Mouse (Mus musculus) cerebral cortex, adult 2 months (tissue): ENCODE data around the gene Copz1.

Experiments used
- WGBS: fragments of 180-500 bp; shearing (Covaris S2); methylation state at CpG from one replicate; pipeline ENCODE4 v1.1.7; 2018; 5-methylcytosine and 5-hydroxymethylcytosine counted together

The Copz1 gene

DNA sequence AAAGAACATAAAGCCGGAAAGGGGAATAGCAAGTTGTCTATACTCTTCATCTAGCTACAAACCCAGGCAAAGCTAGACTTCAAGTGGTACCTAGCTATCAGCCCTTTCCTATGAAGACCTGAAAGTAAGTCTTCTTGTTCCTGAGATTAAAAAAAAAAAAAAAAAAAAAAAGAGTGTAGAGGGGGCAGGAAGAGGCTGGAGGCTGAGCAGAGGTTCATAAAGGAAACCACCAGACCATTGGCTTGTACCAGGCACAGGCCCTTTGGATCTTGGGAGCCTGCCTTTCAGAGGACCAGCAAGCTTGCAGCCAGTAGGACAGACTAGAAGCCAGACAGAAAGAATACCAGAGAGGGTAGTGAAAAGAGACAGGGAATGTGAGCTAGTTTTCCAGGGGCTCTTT is 19.2 kb upstream of the Copz1 start:
- 95% methylated on average over 1 of the region's 1 CpGs for WGBS

DNA sequence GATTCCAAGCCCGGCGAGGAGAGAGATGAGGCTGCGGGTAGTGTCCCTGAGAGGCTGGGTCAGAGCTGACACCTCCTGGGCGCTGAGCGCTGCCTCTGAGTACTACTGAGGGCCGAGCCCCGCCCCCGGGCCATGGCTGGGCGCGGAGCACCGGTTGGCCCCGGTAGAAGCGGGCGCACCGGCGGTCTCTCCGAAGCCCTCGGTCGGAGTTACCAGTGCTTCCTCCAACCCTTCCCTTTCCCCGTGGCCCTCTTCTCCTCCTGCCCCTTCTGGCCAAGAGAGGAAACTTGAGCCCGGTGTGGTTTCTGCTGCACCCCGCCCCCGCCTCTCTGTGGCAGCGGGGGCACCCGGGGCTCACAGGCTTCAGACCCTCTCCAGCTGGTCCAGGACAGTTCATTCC is 17.3 kb upstream of the Copz1 start:
- 2% methylated on average over 25 of the region's 25 CpGs for WGBS

DNA sequence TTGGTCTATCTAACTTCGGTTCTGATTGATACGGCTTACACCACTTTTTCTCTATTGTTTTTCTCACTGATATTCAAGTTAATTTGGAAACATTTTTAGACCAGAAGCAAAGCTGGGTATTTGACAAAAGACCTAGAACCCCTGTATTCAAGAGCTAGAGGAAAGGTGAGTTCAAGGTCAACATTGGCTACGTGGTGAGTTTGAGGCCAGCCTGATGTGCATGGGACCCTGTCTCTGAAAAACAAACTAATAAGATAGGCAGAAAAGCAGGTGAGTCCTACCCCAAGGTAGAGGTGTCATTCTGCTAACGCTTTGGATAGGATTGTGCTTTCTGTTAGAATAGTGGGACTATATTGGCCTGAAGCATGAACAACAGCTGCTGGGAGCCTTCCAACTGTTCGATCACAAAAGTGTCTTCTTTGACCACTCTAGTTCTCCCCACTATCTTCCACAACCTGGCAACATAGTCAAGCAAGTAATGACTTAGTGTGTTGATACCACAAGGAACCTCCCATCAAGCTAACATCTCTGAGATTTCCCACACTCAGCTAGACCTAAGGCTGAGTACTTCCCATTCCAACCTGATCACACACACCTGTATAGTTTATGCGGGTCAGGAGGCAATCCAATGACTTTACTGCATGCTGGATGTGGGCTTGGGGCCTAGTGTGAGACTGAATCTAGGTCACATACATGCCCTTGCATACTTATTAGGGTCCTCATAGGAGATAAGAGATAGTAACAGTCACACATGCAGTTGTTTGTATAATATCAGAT is 16.1 kb upstream of the Copz1 start:
- WGBS: 97% methylated on average over 6 of the region's 6 CpGs

DNA sequence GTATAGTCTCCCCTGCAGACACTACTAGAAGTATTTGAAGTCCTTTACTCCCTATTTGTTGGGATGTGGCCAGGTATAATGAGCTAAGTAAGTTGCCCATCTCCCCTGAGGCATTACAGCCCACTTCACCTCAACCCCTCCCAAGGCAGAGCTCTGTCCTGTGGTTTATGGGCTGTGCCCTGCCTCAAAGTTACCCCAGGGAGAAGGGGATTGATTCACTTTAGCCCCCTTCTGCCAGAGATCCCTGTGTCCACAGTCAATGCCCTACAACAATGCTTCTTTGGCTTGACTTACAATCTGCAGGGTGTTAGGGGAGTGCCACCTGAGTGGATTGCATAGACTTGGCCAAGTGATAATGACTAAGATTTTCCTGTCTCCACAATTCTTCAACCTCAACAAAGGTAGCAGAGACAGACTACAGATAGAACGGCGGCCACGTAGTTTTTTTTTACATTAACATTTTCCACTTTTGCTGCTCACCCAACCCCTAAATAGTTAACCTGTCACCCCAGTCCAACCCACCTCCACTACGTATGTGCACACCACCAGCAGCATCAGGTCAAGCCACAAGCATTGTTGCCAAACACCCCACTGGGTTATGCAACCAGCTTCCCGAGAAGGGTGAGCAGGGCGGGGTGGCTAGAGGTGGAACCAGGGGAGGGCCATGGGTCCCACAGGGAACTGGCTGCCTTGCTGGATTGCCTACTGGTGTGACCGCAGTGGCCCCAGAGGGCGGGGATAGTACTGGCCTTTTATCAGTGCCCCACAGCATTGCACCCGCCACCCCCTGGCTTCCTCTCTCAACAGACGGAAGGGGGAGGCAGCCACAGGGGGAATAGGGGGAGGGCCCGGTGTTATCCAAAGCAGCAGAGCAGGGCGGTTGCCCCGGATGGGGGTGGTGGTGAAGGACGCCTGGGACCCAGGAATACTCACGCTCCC is 14.5 kb upstream of the Copz1 start, which contains the start of gene Nfe2:
Nfe2 (minus strand) TSS at position 614 of the 939 bp plus-strand sequence.
- 25% methylated on average over 15 of the region's 15 CpGs for WGBS

DNA sequence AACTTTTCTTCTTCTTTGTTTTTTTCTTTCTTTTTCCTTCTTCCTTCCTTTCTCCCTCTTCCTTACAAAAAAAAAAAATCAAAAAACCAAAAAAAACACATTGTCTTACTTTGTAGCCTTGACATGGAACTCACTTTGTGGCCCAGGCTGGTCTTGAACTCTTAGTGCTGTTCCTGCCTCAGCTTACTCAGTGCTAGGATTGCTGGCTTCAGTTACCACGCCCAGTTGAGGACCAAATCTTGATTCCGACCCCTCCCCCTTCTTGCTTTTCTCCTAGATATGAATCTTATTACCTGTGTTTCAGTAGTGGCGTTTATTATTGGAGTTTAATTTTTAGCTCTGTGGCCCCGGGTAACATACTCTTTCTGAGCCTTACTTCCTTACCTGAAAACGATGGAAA is 13.4 kb upstream of the Copz1 start:
- 90% methylated on average over 5 of the region's 5 CpGs for WGBS

DNA sequence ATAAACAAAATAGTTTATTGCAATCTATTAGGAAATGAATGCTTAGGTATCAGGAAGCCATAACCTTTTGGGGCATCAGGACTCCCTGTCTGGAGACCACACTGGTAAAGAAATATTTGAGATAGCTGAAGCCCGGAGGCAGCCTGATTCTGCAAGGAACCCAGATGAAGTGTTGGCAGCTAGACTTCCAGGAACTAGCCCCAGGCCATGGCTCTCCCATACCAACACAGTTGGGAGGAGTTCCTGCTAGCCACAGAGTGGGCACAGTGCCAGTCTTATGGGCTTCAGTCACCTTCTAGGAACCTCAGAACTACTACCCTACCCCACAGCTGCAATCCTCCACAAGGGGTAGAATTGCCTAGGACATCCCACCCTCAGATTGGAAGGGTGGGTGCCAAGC is 12.5 kb upstream of the Copz1 start:
- WGBS: 40% methylated on average over 1 of the region's 1 CpGs

DNA sequence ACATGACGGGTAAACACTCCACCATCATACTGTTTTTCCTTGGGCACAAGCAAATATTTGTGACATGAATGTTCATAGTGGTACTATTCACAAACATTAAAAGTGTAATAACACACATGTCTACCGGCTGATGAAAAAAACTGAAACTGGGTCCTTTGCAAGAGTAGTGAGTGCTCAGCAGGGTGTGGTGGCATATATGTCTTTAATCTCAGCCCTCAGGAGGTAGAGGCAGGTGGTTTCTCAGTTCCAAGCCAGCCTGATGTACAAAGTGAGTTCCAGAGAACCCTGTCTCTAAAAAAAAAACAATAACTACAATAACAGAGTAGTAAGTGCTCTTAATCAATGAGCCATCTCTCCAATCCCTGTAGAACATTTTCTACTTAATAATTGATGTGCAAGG is 7.7 kb upstream of the Copz1 start:
- 92% methylated on average over 2 of the region's 2 CpGs for WGBS

DNA sequence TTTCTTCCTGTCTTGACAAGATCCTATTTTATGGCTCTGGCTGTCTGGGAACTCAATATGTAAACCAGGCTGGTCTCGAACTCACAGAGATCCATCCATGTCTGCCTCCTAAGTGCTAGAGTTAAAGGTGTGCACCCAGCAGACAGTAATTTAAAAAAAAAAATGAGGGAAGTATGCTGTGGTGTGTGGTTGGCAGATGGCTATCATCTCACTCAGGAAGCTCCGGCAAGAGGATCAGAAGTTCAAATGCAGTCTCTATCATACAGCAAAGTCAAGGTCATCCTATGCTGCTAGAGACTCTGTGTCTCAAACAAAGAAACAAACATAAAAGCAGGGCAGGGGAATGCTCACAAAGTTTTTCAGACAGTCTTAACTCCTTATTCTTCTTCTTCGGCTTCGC is 3.6 kb upstream of the Copz1 start:
- WGBS: 86% methylated on average over 4 of the region's 4 CpGs

DNA sequence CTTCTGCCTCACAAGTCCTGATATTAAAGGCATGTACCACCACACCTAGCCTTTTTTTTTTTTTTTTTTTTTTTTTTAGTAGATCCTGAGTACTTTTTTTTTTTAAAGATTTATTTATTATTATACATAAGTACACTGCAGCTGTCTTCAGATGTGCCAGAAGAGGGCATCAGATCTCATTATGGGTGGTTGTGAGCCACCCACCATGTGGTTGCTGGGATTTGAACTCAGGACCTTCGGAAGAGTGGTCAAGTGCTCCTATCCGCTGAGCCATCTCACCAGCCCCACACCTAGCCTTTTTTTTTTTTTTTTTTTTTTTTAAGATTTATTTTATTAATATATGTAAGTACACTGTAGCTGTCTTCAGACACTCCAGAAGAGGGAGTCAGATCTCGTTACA is 3.4 kb downstream of the Copz1 start:
- WGBS: 93% methylated on average over 3 of the region's 3 CpGs

DNA sequence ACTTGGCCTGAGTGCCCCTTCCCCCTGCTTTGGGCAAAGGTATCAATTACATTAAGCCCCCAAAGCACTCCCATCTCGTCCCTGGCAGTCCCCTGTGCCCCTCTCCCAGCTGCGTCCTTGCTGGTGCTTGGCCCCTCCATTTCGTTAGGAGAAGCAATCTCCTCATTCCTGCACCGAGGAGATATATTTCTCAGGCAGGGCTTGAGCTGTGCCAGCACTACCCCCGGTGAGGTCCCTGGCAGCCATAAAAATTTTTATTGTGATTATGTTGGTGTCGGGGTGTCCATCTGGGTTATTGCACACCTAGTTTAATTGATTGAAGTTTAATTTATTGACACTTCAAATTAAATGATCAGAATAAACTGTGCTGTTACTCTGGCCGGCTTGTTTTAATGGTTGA is 5.4 kb downstream of the Copz1 start:
- whole genome bisulfite sequencing: 68% methylated on average over 7 of the region's 7 CpGs

DNA sequence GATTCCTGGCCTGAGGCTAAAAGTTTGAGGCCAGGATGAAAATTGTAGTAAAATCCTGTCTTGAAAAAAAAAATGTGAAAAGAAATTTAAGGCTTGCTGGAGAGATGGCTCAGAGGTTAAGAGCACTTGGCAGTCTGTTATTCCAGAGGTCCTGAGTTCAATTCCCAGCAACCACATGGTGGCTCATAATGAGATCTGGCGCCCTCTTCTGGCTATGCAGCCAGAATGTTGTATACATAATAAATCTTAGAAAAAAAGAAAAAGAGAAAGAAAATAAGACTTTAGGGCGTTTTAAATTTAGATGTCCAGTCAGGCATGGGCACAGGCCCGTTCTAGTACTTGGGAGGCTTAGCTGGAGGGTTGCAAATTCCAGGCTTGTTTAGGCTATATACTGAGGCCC is 7.2 kb downstream of the Copz1 start:
- WGBS: 49% methylated on average over 3 of the region's 3 CpGs

DNA sequence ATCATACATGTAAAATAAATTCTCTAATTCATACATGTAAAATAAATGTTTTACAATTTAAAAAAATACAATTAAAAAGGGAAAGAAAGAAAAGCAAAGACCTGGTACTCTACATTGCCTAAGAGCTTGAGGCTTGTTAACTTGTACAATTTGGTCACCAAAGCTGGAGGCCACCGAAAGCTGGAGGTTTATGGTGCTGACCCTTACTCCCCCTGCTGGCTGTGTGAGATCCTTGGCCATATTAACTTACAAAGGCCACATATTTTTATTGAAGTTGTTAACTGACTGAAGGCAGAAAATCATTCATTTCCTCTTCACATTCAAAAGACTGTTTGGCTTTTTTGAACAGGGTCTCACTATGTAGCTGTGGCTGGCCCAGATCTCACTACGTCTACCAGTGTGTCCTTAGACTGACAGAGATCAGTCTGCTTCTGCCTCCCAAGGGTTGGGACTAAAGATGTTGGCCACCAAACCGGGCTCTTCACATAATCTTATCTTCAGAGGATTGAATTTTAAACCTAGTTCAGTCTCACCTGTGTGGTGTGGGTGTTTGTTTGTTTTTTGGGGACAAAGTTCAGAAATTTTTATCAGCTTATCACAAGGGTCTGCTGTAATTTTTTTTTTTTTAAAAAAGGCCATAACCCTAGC is 8.4 kb downstream of the Copz1 start:
- 75% methylated on average over 3 of the region's 3 CpGs for WGBS

DNA sequence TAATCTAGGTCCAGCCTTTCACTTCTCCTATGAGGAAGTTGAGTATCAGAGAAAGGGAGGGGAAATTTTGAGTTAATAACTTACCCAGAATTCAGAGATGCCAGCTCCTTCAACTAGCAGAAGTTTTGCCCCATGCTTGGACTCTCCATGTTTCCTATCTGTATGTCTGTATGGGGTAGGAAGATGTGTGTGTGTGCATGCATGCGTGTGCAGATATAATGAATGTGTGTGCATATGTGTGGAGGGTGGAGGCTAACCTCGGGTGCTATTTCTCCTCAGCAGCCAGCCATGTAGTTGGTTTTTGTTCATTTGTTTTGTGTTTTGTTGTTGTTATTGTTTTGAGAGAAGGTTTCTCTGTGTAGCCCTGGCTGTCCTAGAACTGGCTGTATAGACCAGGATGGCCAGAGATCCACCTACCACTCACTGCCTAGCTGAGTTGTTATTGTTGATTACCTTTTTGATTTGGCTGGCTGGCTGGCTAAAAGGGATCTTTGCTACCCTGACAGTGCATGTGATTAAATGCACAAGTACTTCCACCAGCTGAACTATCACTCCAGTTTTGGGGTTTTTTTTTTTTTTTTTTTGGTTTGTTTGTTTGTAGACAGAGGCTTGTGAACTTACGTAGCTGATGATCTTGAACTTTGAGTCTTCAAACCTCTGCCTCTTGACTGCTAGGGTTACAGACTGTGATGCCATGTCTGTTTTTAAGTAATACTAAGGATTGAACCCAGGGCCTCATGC is 9.1 kb downstream of the Copz1 start:
- WGBS: 90% methylated on average over 3 of the region's 3 CpGs

DNA sequence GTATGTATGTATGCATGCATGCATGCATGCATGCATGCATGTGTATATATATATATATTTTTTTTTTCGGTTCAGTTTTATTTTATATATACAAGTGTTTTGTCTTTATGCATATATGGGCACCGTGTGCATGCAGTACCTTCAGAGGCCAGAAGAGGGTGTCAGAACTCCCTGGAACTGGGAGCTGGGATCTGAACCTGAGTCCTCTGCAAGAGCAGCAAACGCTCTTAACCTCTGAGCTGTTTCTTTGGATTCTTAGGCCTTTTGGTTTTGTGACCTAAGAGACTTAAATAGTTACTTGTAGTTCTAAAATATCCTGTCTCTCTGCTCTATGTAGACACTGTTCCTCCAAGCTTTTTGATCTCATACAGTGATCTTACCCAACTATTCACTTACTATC is 11.6 kb downstream of the Copz1 start:
- 59% methylated on average over 3 of the region's 3 CpGs for WGBS

DNA sequence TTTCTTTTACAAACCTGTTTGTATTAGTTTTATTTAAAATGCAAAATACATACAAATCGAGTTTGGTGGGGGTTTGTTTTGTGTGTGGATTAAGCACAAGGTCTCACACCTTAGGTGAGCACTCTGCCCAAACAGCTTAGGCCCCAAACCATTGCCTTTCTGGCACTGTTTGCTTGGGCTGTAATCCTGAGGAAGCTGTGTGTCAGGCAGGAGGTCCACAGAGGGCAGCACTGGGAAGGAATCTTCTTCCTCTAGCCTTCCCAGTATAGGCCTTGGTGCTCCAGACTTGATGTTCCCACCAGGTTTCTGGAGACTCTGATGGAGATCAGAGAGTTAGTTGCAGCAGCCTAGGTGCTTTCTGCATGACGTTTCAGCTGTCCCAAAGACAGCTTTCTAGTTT is 12.1 kb downstream of the Copz1 start:
- 44% methylated on average over 2 of the region's 2 CpGs for WGBS

DNA sequence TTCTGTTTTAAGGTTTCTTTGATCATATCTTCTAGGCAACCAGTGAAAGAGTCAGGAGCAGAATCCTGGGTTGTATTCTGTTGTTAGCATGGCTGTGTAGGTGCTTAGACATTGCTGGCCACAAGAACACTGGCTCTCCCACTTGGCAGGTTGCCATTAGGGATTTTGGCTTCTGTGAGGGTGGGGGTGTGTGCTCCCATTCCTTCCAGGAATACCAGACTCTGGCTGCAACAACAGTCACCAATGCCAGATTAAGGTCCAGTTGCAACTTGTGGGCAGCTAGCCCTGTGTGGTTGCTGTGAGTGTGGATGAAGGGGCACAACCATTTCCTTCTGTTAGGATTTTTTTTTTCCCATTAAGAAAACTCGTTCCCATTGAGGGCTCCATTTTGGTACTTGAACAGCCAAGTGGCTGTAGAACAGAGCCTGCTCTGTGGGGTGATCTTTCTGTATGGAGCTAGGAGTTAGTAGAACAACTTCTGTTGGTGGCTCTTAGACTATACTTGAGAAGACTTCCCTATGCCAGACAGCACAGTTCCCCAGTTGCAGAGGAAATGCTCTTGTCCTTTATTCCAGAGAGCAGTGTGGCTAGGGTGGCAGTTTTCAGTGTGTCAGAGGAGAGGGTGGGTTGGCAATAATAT is 13.4 kb downstream of the Copz1 start:
- 6% methylated on average over 1 of the region's 1 CpGs for WGBS

DNA sequence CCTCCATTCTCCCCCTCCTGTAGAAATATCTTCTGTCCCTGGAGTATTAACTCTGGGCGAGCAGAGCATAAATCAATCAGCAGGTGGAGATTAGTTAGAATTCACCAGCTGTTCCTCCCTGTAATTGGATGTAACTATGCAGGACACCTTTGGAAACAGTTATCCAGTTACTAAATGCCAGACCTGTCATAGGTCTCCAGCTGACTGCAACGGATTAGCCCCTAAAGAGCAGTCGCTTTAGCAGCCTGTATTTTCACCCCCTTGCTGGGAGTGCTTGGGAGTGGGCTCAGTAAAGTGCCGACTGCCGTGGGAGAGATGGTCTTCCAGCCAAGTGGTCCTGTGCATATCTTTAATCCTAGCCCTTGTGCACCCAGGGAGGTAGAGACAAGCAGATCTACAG is 17.1 kb downstream of the Copz1 start:
- 67% methylated on average over 5 of the region's 5 CpGs for WGBS

DNA sequence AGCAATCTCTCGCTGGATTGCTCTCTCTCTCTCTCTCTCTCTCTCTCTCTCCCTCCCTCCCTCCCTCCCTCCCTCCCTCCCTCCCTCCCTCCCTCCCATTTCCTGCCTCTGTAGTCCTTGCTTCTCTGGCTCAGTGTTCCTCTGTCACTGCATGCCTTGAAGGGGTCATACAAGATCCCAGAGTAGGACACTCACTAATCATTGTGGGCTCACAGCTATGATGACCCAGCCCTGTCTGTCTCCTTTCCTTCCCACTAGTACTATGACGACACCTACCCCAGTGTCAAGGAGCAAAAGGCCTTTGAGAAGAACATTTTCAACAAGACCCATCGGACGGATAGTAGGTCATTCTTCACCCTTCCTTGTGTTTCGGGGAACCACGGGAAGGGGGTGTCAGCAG is 17.9 kb downstream of the Copz1 start:
- 78% methylated on average over 6 of the region's 6 CpGs for WGBS

DNA sequence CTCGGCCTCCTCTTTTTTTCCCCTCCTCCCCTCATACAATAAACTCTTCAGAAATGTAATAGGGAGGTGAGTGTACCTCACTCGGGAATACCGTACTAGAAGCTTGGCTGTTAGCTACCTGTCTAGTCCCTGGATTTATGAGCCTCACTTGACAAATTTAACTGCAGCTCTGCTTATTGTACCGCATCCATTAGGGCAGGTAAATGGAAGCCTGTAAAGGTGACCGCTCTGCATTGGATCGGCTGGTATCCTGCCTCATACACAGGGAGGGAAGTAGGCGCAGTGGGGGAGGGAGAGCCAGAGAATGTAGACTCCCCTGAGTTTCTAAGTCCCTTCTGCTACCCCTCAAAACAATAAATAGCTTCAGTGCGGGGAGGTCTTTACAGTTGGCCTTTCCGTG is 18.3 kb downstream of the Copz1 start:
- WGBS: 93% methylated on average over 9 of the region's 9 CpGs

DNA sequence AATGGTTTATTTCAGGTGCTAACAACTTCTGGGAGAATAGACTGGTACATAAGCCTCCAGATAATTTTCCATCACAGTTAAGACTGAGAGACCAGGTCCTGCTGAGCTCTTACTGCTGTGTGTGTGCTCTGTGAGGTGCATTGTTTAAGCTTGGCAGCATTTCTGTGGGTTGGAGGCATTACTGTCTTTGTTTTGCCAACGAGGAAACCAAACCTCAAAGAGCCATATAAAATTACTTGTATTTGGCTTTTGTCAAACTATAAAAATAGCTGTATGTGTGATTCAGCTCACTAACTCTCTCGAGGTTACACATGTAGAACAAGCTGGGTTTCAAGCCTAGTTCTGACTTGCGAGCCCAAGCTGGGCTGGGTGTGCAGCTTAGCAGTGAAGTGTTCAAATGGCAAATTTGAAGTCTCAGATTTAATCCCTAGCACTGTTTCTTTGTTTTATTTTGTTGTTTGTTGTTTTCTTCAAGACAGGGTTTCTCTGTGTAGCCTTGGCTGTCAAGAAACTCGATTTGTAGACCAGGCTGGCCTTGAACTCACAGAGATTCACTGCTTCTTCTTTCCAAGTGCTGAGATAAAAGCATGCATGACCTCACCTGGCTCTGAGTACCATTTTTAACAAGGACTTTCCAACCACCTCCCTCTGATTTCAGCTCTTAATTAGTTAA is 20.3 kb downstream of the Copz1 start:
- WGBS: 36% methylated on average over 4 of the region's 4 CpGs

DNA sequence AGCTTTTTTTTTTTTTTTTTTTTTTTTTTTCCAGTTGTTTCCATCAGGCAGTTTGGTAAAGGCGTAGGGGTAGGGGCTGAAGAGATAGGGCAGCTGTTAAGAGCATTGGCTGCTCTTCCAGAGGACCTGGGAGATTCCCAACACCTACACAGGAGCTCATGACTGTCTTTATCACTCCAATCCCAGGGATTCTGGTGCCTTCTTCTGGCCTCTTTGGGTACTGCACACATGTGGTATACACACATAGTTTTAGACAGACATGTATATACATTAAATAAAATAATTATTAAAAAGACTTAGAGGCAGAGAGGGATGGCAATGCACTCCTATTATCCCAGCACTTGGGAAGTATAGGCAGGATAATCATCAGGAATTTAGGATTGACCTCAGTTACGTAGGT is 20.9 kb downstream of the Copz1 start:
- 97% methylated on average over 2 of the region's 2 CpGs for WGBS
